In the genomic region with DNA sequence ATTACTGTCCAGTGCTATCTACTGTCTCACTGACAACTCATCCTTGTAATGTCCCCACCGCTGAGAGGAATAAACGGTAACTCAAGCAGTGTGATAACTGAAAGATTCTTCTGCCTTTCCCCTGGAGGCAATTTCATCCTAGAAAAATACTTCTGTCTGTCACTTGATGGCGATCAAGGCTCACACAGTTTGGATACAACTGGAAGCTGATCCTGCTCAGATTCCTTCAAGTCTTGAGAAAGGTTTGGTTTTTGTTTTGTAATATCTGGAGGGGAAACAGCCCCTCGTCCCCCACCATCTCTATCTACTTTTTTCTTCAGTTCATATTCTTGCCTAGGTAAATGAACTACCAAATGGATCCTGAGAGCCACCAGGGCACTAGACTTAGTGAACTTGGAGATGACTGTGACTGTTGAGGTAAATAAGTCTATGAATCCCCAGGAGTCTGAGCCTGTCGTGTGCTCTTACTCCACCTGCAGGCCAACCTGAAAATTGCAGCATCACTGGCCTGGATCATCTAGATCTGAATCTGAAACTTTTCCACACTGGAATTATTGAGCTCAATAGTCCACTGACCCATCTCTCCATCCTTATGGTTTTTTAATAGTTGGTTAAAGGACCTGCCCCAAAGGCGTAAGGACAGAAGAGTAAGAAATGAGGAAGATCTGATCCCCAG, we compare ENCODE assay signal across 8 mouse cellular contexts. TPM values are rescaled to one million over a fixed set of nuclear protein-coding genes. Genes with fewer than 3 reads are reported as not detected.
DNase-seq lines count a peak whose midpoint lies in the region; ATAC-seq and TF ChIP-seq lines count a peak whose summit lies in the region.

No protein-coding gene starts in this region.

- no peak for DNase-seq in frontal cortex, postnatal 10 days (ENCODE audit: low spot score in 2 of 2)
- DNase-seq in spleen, adult 2 months (ENCODE audit: low read depth in 1 of 2, low spot score in 2 of 2) = no peak
- no peak for DNase-seq in spleen, postnatal 14 days (ENCODE audit: low spot score in 2 of 2)
- DNase-seq in cerebellum, postnatal 25 days = peak; percentile 10 to 40
- DNase-seq in kidney, postnatal 14 days = peak; percentile 16
- DNase-seq in gastrocnemius, postnatal 14 days = no peak

- peak; percentile 32; the same call in 1 of the 2 replicates for TF ChIP-seq CTCF in spleen, adult 2 months (IDR thresholded peaks at IDR 0.05; ENCODE audit: extremely low read depth, insufficient read depth, insufficient read length, insufficient replicate concordance)

- H3K27ac ChIP-seq in spleen, adult 2 months (ENCODE audit: insufficient read depth, low read length) = no peak overlapping the region

- WGBS in spleen, adult 2 months = 58% methylated on average over 6 of the region's 6 CpGs

- no peak for TF ChIP-seq POLR2A in spleen, adult 2 months (IDR thresholded peaks at IDR 0.05; ENCODE audit: low read depth, low read length)

- no peak overlapping the region for H3K4me3 ChIP-seq in spleen, adult 2 months (ENCODE audit: extremely low read depth, insufficient read depth, insufficient read length)

- intact Hi-C loops in gastrocnemius, postnatal 14 days (cut with DNase I; ENCODE audit: low total_unique reads) = no loop called here

- peak; percentile 79 for ATAC-seq in frontal cortex, adult (ENCODE audit: low TSS enrichment)
- ATAC-seq in megakaryocyte-erythroid progenitor cell, adult 5-6 weeks (replicated peaks; ENCODE audit: low FRiP score, low TSS enrichment, poor library complexity, severe bottlenecking) = peak; percentile 86

- H3K27me3 ChIP-seq in spleen, adult 2 months (ENCODE audit: control insufficient read depth, insufficient read depth, low read length) = no peaks in the 10 kb centered on the region

- no peaks in the 10 kb centered on the region for H3K4me1 ChIP-seq in spleen, adult 2 months (ENCODE audit: control insufficient read depth, insufficient read depth, insufficient read length)

- no peaks in the 10 kb centered on the region for H3K36me3 ChIP-seq in spleen, adult 2 months (ENCODE audit: control insufficient read depth, insufficient read depth, low read length)

RNA-seq across cellular contexts. Expression of a gene that starts 30.4 kb away (rescaled TPM):
- polyA plus RNA-seq in spleen, adult 2 months (2012; rRNA removed) = not detected in 2 replicates
- total RNA-seq in megakaryocyte-erythroid progenitor cell, adult 5-6 weeks (2014; fragmentation: Nextera tagmentation) = not detected in 2 replicates
- not detected in 2 replicates for total RNA-seq in megakaryocyte-erythroid progenitor cell, adult 5-6 weeks (2017)
- total RNA-seq in gastrocnemius, postnatal 14 days (2021) = not detected

Comparison
In these comparisons a context has a peak if more than half of its experiments do, and no peak if none do; other contexts are left out.
1. DNase-seq: peak in cerebellum, postnatal 25 days (2 of 2) and kidney, postnatal 14 days (single experiment); none in frontal cortex, postnatal 10 days (0 of 2), spleen, adult 2 months (0 of 2), spleen, postnatal 14 days (0 of 2) and gastrocnemius, postnatal 14 days (single experiment).